Mouse (Mus musculus) liver, adult 2 months (tissue): ENCODE results near the gene Vav1. TPM values are rescaled to one million over a fixed set of nuclear protein-coding genes. Genes with fewer than 3 reads are reported as not detected.

ENCODE experiments used
- DNase-seq: peaks from one replicate; pipeline ENCODE4 v3.0.0-alpha.2; 2011; ENCODE audit warnings: low read depth, low spot score; ENCODE audit errors: extremely low read depth
- H3K27ac ChIP-seq: fragments of 200-500 bp; replicated peaks from 2 replicates; pipeline ENCODE4 v1.5.1; 2012; ENCODE audit warnings: low read depth, mild to moderate bottlenecking, control low read depth, inconsistent platforms, low read length; ENCODE audit not compliant: insufficient read depth
- H3K27me3 ChIP-seq: fragments of 200-500 bp; 2 replicates; pipeline ENCODE4 v1.6.1; 2012; ENCODE audit warnings: mild to moderate bottlenecking, moderate library complexity, low read length, inconsistent platforms; ENCODE audit not compliant: control insufficient read depth, insufficient read depth
- H3K36me3 ChIP-seq: fragments of 200-500 bp; 2 replicates; pipeline ENCODE4 v1.6.1; 2012; ENCODE audit warnings: low read length, inconsistent platforms; ENCODE audit not compliant: control insufficient read depth, insufficient read depth
- H3K4me1 ChIP-seq: fragments of 200-500 bp; 2 replicates; pipeline ENCODE4 v1.6.1; 2011; ENCODE audit warnings: low read length; ENCODE audit not compliant: control insufficient read depth, insufficient read depth
- H3K4me3 ChIP-seq: fragments of 200-500 bp; 2 replicates; pipeline ENCODE4 v1.5.1; 2011; ENCODE audit warnings: low read depth, mild to moderate bottlenecking, control low read depth, low read length, moderate library complexity; ENCODE audit not compliant: insufficient read depth
- H3K79me2 ChIP-seq: fragments of 200-500 bp; 2 replicates; pipeline ENCODE4 v1.6.1; 2012; ENCODE audit warnings: inconsistent platforms, mild to moderate bottlenecking, low read length, moderate library complexity; ENCODE audit not compliant: control insufficient read depth, insufficient read depth
- H3K9ac ChIP-seq: fragments of 200-500 bp; 2 replicates; pipeline ENCODE4 v1.6.1; 2012; ENCODE audit warnings: low read depth, mild to moderate bottlenecking, control low read depth, inconsistent platforms, low read length
- CTCF ChIP-seq: fragments of 200-500 bp; IDR thresholded peaks from 2 replicates; pipeline ENCODE4 v1.5.1; 2011; ENCODE audit warnings: low read depth, low read length, control low read depth
- POLR2A ChIP-seq: fragments of 200-500 bp; IDR thresholded peaks from 2 replicates; pipeline ENCODE4 v1.6.1; 2011; ENCODE audit warnings: low read length, control low read depth; ENCODE audit not compliant: insufficient read depth; ENCODE audit errors: extremely low read depth
- WGBS: fragments of 180-500 bp; shearing (Covaris S2); methylation state at CpG from one replicate; pipeline ENCODE4 v1.1.7; 2018; 5-methylcytosine and 5-hydroxymethylcytosine counted together
- polyA plus RNA-seq: library from polyadenylated mRNA; depleted of rRNA; stranded (reverse); fragments of >200 nt; gene quantifications from 2 replicates; pipeline ENCODE4 v1.2.3, GENCODE M21; 2012
- total RNA-seq: library from RNA; depleted of rRNA; stranded (reverse); fragments of >200 nt; gene quantifications from 2 replicates; pipeline ENCODE4 v1.2.3, GENCODE M21; 2014

The Vav1 gene
- total and polyA plus RNA-seq, 2 experiments: 1.9 to 2.7 TPM

- no peaks in the 10 kb centered on the region for H3K27me3 ChIP-seq
- TF ChIP-seq CTCF (no peak), POLR2A (no peak)
- no peaks in the 10 kb centered on the region for H3K4me1 ChIP-seq
- no peak for DNase-seq
- WGBS: 81% methylated on average over 10 of the region's 10 CpGs
- no peaks in the 10 kb centered on the region for H3K36me3 ChIP-seq
- H3K79me2 ChIP-seq: no peaks in the 10 kb centered on the region
- no peak overlapping the region for H3K4me3 ChIP-seq
- H3K9ac ChIP-seq: no peak overlapping the region
- H3K27ac ChIP-seq: no peak overlapping the region
These were observed 59.1 kb downstream of the Vav1 start for GRCm38 (mm10) chr17:57337996-57338395.

GRCm38 (mm10) chr17:57339298-57339697, 60.4 kb downstream of the Vav1 start:
- H3K4me1 ChIP-seq: no peaks in the 10 kb centered on the region; the same call in 1 of the 2 replicates
- no peak overlapping the region for H3K4me3 ChIP-seq
- H3K79me2 ChIP-seq: no peaks in the 10 kb centered on the region
- H3K9ac ChIP-seq: no peak overlapping the region
- no peak for DNase-seq
- no peaks in the 10 kb centered on the region for H3K36me3 ChIP-seq
- peak overlapping the region; percentile 11 for H3K27ac ChIP-seq
- 71% methylated on average over 9 of the region's 9 CpGs for WGBS
- H3K27me3 ChIP-seq: no peaks in the 10 kb centered on the region
- no peak for TF ChIP-seq CTCF
- TF ChIP-seq POLR2A: no peak

- no peak overlapping the region for H3K9ac ChIP-seq
- DNase-seq: peak; percentile 34
- 68% methylated on average over 4 of the region's 4 CpGs for WGBS
- no peak overlapping the region for H3K4me3 ChIP-seq
- no peak for TF ChIP-seq POLR2A
- TF ChIP-seq CTCF: no peak
- H3K79me2 ChIP-seq: no peaks in the 10 kb centered on the region
- no peaks in the 10 kb centered on the region for H3K36me3 ChIP-seq
- peak overlapping the region; percentile 25 for H3K27ac ChIP-seq
- no peaks in the 10 kb centered on the region for H3K27me3 ChIP-seq
- no peaks in the 10 kb centered on the region; the same call in 1 of the 2 replicates for H3K4me1 ChIP-seq
These were observed 62.7 kb downstream of the Vav1 start for GRCm38 (mm10) chr17:57341568-57341967.

- TF ChIP-seq CTCF (no peak), POLR2A (no peak)
- Histone ChIP-seq H3K79me2 (no peaks in the 10 kb centered on the region), H3K4me1 (no peaks in the 10 kb centered on the region; the same call in 1 of the 2 replicates), H3K27ac (peak overlapping the region; percentile 33; the same call in 1 of the 2 replicates), H3K27me3 (no peaks in the 10 kb centered on the region), H3K9ac (no peak overlapping the region), H3K36me3 (no peaks in the 10 kb centered on the region), H3K4me3 (no peak overlapping the region)
- DNase-seq: peak; percentile 16
- 74% methylated on average over 2 of the region's 2 CpGs for WGBS
These were observed 65.3 kb downstream of the Vav1 start for GRCm38 (mm10) chr17:57344029-57344707.

GRCm38 (mm10) chr17:57347017-57347416, 68.1 kb downstream of the Vav1 start:
- no peaks in the 10 kb centered on the region for H3K79me2 ChIP-seq
- H3K27ac ChIP-seq: no peak overlapping the region
- DNase-seq: peak; percentile 42
- H3K36me3 ChIP-seq: no peaks in the 10 kb centered on the region
- TF ChIP-seq POLR2A (no peak), CTCF (no peak)
- no peak overlapping the region for H3K9ac ChIP-seq
- no peaks in the 10 kb centered on the region; the same call in 1 of the 2 replicates for H3K4me1 ChIP-seq
- WGBS: 62% methylated on average over 6 of the region's 6 CpGs
- H3K4me3 ChIP-seq: no peak overlapping the region
- no peaks in the 10 kb centered on the region for H3K27me3 ChIP-seq

- H3K36me3 ChIP-seq: no peaks in the 10 kb centered on the region
- H3K79me2 ChIP-seq: no peaks in the 10 kb centered on the region
- DNase-seq: no peak
- H3K27ac ChIP-seq: no peak overlapping the region; the same call in 1 of the 2 replicates
- 81% methylated on average over 2 of the region's 2 CpGs for WGBS
- TF ChIP-seq POLR2A (no peak), CTCF (no peak)
- H3K27me3 ChIP-seq: no peaks in the 10 kb centered on the region
- no peak overlapping the region for H3K4me3 ChIP-seq
- H3K9ac ChIP-seq: no peak overlapping the region
- no peaks in the 10 kb centered on the region; the same call in 1 of the 2 replicates for H3K4me1 ChIP-seq
These were observed 68.9 kb downstream of the Vav1 start for GRCm38 (mm10) chr17:57347781-57348180.
